26 mouse cellular contexts compared by ENCODE assay signal in the genomic region with DNA sequence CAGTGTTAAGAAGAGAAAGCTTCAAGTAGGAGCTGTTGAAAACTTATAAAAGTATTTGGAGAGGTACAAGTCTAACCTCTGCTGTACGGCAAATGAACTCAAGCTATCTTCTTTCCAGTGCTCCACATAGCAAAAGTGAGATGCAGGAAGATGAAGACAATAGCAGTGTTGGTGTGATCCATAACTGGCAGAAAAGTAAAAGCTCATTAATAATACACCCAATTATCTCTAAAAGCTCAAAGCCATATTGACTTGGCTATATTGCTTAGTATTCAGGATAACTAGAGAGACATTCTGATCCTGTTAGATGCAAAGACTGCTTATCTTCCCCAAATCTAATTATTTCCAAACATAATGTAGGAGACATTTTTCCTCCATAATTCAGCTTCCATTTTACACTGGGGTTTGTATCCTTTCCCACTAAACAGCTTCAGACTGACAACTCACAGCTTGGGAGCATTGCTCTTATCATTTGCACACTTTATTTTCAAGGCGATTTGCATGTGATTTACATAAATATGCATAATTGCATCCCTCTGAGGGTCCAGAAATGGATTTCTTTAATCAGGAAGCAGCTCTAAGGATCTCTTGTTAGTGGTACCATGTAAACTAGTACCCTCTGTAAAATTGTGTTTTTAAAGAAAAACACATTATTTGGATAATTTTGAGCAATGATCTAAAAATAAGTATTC.
A peak's percentile ranks its signal among the peaks of the same experiment; 100 is the strongest.
DNase-seq lines count a peak whose midpoint lies in the region; ATAC-seq lines count a peak whose summit lies in the region.
"Had no signal": no experiment of that assay in that cellular context is flagged by ENCODE, and none has a peak within 500 bp of the region (broad histone marks: within the 10 kb centered on the region; RNA-seq: fewer than 3 reads in every experiment).

No protein-coding gene starts in this region.

- no peak overlapping the region for H3K4me2 ChIP-seq in hindbrain, embryonic 13.5 days
- no peak overlapping the region for H3K4me2 ChIP-seq in forebrain, embryonic 16.5 days (ENCODE audit: low read length)
- no peak overlapping the region for H3K4me2 ChIP-seq in midbrain, embryonic 15.5 days
- H3K4me2 ChIP-seq: embryonic facial prominence, embryonic 13.5 days; neural tube, embryonic 13.5 days had no signal

- no peaks in the 10 kb centered on the region for H3K36me3 ChIP-seq in hindbrain, embryonic 13.5 days
- H3K36me3 ChIP-seq in hindbrain, embryonic 10.5 days, result no peaks in the 10 kb centered on the region
- no peaks in the 10 kb centered on the region for H3K36me3 ChIP-seq in forebrain, embryonic 16.5 days (ENCODE audit: control insufficient read depth, insufficient read depth)
- H3K36me3 ChIP-seq in midbrain, embryonic 15.5 days (replicated peaks), result no peaks in the 10 kb centered on the region
- H3K36me3 ChIP-seq: embryonic facial prominence, embryonic 13.5 days; neural tube, embryonic 13.5 days had no signal

- DNase-seq in hindbrain, embryonic 10.5 days (ENCODE audit: low spot score), result no peak
- peak; percentile 60 for DNase-seq in brain, embryonic 18.5 days (ENCODE audit: low read depth, low spot score)
- no peak for DNase-seq in gastrocnemius, postnatal 36 days
- no peak for DNase-seq in spleen, postnatal 4 days (ENCODE audit: low spot score in 2 of 2)
- DNase-seq: adrenal gland, postnatal 36 days; B cell, adult 2 months; cerebellum, adult 11 months; cerebellum, adult 9-10 months; gastrocnemius, postnatal 10 days; heart, postnatal 14 days; kidney, adult 8-10 months; layer of hippocampus, adult 9-11 months; liver; lung, adult 2 months; lung, postnatal 10 days; right cerebral cortex, postnatal 4 days; thymus, adult 2 months; thymus, postnatal 36 days had no signal

- no peaks in the 10 kb centered on the region for H3K9me3 ChIP-seq in hindbrain, embryonic 13.5 days
- no peaks in the 10 kb centered on the region for H3K9me3 ChIP-seq in hindbrain, embryonic 10.5 days
- H3K9me3 ChIP-seq in forebrain, embryonic 16.5 days (ENCODE audit: control insufficient read depth, low read length), result no peaks in the 10 kb centered on the region
- no peaks in the 10 kb centered on the region for H3K9me3 ChIP-seq in midbrain, embryonic 15.5 days
- H3K9me3 ChIP-seq: embryonic facial prominence, embryonic 13.5 days; neural tube, embryonic 13.5 days had no signal

- WGBS in hindbrain, embryonic 13.5 days, result 66% methylated on average over 2 of the region's 2 CpGs
- WGBS in hindbrain, embryonic 10.5 days, result 88% methylated on average over 2 of the region's 2 CpGs
- WGBS in forebrain, embryonic 16.5 days, result 33% methylated on average over 2 of the region's 2 CpGs
- WGBS in midbrain, embryonic 15.5 days, result 60% methylated on average over 2 of the region's 2 CpGs

- no peak overlapping the region for H3K9ac ChIP-seq in hindbrain, embryonic 13.5 days
- H3K9ac ChIP-seq in forebrain, embryonic 16.5 days (replicated peaks; ENCODE audit: low read depth, low read length), result no peak overlapping the region
- H3K9ac ChIP-seq in midbrain, embryonic 15.5 days, result no peak overlapping the region
- H3K9ac ChIP-seq: embryonic facial prominence, embryonic 13.5 days; liver, embryonic 14.5 days; neural tube, embryonic 13.5 days had no signal

- no peak overlapping the region for H3K27ac ChIP-seq in hindbrain, embryonic 13.5 days
- no peak overlapping the region for H3K27ac ChIP-seq in hindbrain, embryonic 10.5 days
- H3K27ac ChIP-seq in forebrain, embryonic 16.5 days (ENCODE audit: low read length), result peak overlapping the region; percentile 61
- H3K27ac ChIP-seq in midbrain, embryonic 15.5 days, result peak overlapping the region; percentile 56; the same call in 1 of the 2 replicates
- H3K27ac ChIP-seq: embryonic facial prominence, embryonic 13.5 days; kidney, postnatal 0 days; liver, embryonic 14.5 days; neural tube, embryonic 13.5 days had no signal

- no peak overlapping the region for H3K4me3 ChIP-seq in hindbrain, embryonic 13.5 days
- H3K4me3 ChIP-seq in hindbrain, embryonic 10.5 days, result no peak overlapping the region
- no peak overlapping the region for H3K4me3 ChIP-seq in forebrain, embryonic 16.5 days (replicated peaks; ENCODE audit: low read length)
- H3K4me3 ChIP-seq in midbrain, embryonic 15.5 days, result no peak overlapping the region
- H3K4me3 ChIP-seq: embryonic facial prominence, embryonic 13.5 days; neural tube, embryonic 13.5 days had no signal

- intact Hi-C loops in gastrocnemius, postnatal 36 days (cut with DNase I), result no loop called here

- H3K27me3 ChIP-seq in hindbrain, embryonic 13.5 days, result no peaks in the 10 kb centered on the region
- no peaks in the 10 kb centered on the region for H3K27me3 ChIP-seq in hindbrain, embryonic 10.5 days (ENCODE audit: insufficient read depth, poor library complexity, severe bottlenecking)
- no peaks in the 10 kb centered on the region for H3K27me3 ChIP-seq in forebrain, embryonic 16.5 days (replicated peaks; ENCODE audit: control insufficient read depth, insufficient read depth, low read length)
- no peaks in the 10 kb centered on the region for H3K27me3 ChIP-seq in midbrain, embryonic 15.5 days (replicated peaks)
- H3K27me3 ChIP-seq: embryonic facial prominence, embryonic 13.5 days; neural tube, embryonic 13.5 days had no signal

- peaks cover 3% of the 10 kb centered on the region; the same call in 1 of the 2 replicates for H3K4me1 ChIP-seq in hindbrain, embryonic 13.5 days (replicated peaks)
- H3K4me1 ChIP-seq in hindbrain, embryonic 10.5 days (replicated peaks), result no peaks in the 10 kb centered on the region
- peaks cover 8% of the 10 kb centered on the region; the same call in 1 of the 2 replicates for H3K4me1 ChIP-seq in forebrain, embryonic 16.5 days (replicated peaks; ENCODE audit: control insufficient read depth, insufficient read depth, low read length)
- peaks cover 3% of the 10 kb centered on the region; the same call in 1 of the 2 replicates for H3K4me1 ChIP-seq in midbrain, embryonic 15.5 days
- H3K4me1 ChIP-seq: embryonic facial prominence, embryonic 13.5 days; neural tube, embryonic 13.5 days had no signal

- peak; percentile 74 for ATAC-seq in hindbrain, embryonic 13.5 days (ENCODE audit: low FRiP score)
- peak; percentile 96 for ATAC-seq in forebrain, embryonic 16.5 days
- peak; percentile 90 for ATAC-seq in midbrain, embryonic 15.5 days (replicated peaks)
- ATAC-seq: intestine, embryonic 16.5 days had no signal

Comparison
In these comparisons a context has a peak if more than half of its experiments do, and no peak if none do; other contexts are left out.
1. H3K27ac ChIP-seq: peak in forebrain, embryonic 16.5 days (single experiment) and midbrain, embryonic 15.5 days (single experiment); none in hindbrain, embryonic 13.5 days (single experiment) and hindbrain, embryonic 10.5 days (single experiment).
2. Peak in every context shown above with its lines, with median percentiles within 50 percentile points of each other: ATAC-seq.